Mouse (Mus musculus) myocyte (in vitro differentiated cells): ENCODE data around the gene Atox1.

ENCODE experiments used
- CEBPB ChIP-seq: IDR thresholded peaks from 2 replicates; pipeline ENCODE4 v1.6.1; 2011; ENCODE audit warnings: mild to moderate bottlenecking, moderate library complexity; ENCODE audit not compliant: poor library complexity, insufficient read depth, severe bottlenecking
- E2F4 ChIP-seq: IDR thresholded peaks from one replicate; pipeline ENCODE4 v1.6.1; 2011; ENCODE audit warnings: mild to moderate bottlenecking, control low read depth, moderate library complexity; ENCODE audit not compliant: insufficient read depth
- MAX ChIP-seq: IDR thresholded peaks from one replicate; pipeline ENCODE4 v1.6.1; 2011; ENCODE audit warnings: low read depth, mild to moderate bottlenecking, control low read depth
- MYOD1 ChIP-seq, 3 experiments: IDR thresholded peaks; one replicate each; pipeline ENCODE4 v1.6.1; 2011; ENCODE audit warnings: control low read depth in 2 of 3, low read depth in 2 of 3, mild to moderate bottlenecking in 2 of 3, moderate library complexity in 1 of 3; ENCODE audit not compliant: insufficient read length in 2 of 3, control insufficient read depth in 1 of 3
- MYOG ChIP-seq, 3 experiments: IDR thresholded peaks; one replicate each; pipeline ENCODE4 v1.6.1; 2011; ENCODE audit warnings: control low read depth in 2 of 3, low read depth in 2 of 3, mild to moderate bottlenecking in 2 of 3; ENCODE audit not compliant: insufficient read length in 2 of 3, control insufficient read depth in 1 of 3, insufficient read depth in 1 of 3
- POLR2A ChIP-seq: IDR thresholded peaks from one replicate; pipeline ENCODE4 v1.6.1; 2011; ENCODE audit warnings: low read depth, mild to moderate bottlenecking, control low read depth, moderate library complexity; ENCODE audit not compliant: insufficient read length
- POLR2AphosphoS2 ChIP-seq: IDR thresholded peaks from one replicate; pipeline ENCODE4 v1.6.1; 2011; ENCODE audit warnings: low read depth, control low read depth; ENCODE audit not compliant: insufficient read length
- REST ChIP-seq: IDR thresholded peaks from one replicate; pipeline ENCODE4 v1.6.1; 2011; ENCODE audit warnings: mild to moderate bottlenecking, control low read depth, moderate library complexity; ENCODE audit not compliant: insufficient read depth, insufficient read length
- SRF ChIP-seq: IDR thresholded peaks from one replicate; pipeline ENCODE4 v1.6.1; 2011; ENCODE audit warnings: low read depth; ENCODE audit not compliant: control insufficient read depth, insufficient read length
- TCF12 ChIP-seq: IDR thresholded peaks from one replicate; pipeline ENCODE4 v1.6.1; 2011; ENCODE audit warnings: mild to moderate bottlenecking, control low read depth; ENCODE audit not compliant: poor library complexity, insufficient read depth, severe bottlenecking
- USF1 ChIP-seq: IDR thresholded peaks from one replicate; pipeline ENCODE4 v1.6.1; 2011; ENCODE audit warnings: low read depth, mild to moderate bottlenecking, control low read depth, moderate library complexity

- TF ChIP-seq TCF12 = no peak
- peak; percentile 16 for TF ChIP-seq POLR2A
- TF ChIP-seq MYOG (IDR thresholded peaks at IDR 0.05; ENCODE audit: control insufficient read depth in 1 of 3, insufficient read depth in 1 of 3, insufficient read length in 2 of 3, low read depth in 2 of 3) = no peak
- TF ChIP-seq MAX = no peak
- TF ChIP-seq POLR2AphosphoS2 = no peak
- no peak for TF ChIP-seq USF1
- TF ChIP-seq E2F4 = no peak
- no peak for TF ChIP-seq MYOD1 (IDR thresholded peaks at IDR 0.05; ENCODE audit: control insufficient read depth in 1 of 3, insufficient read length in 2 of 3, low read depth in 2 of 3)
- TF ChIP-seq REST = no peak
- TF ChIP-seq CEBPB = no peak
- no peak for TF ChIP-seq SRF
These were observed 36.2 kb downstream of the Atox1 start for GRCm38 (mm10) chr11:55424746-55425360.
